8 mouse cellular contexts compared by ENCODE assay signal in the genomic region with DNA sequence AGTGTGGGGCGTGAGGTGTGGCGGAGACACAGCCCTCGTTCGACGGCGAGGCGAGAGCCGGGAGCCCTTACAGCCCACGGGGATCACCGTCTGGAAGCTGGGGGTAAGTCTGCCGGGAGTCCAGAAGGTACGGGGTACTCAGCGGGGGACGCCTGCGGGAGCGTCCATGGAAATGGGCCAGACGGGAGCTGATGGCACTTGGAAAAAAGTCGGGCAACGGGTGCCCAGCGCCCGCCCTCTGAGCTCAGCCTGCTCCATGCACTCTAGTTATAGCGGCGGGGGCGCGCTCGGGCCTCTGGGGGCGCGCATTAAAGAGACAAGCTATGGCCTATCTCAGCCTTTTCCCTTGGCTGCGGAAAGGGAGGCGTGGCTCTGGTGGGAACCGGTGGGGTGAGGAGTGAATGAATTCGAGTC. TPM values are rescaled to one million over a fixed set of nuclear protein-coding genes. Genes with fewer than 3 reads are reported as not detected.
DNase-seq lines count a peak whose midpoint lies in the region; ATAC-seq lines count a peak whose summit lies in the region.

A gene (minus strand): TSS at position 240 of the 414 bp plus-strand sequence.

- no peak within 1 kb of the TSS for H3K9ac ChIP-seq in forebrain, embryonic 15.5 days (replicated peaks)

- ATAC-seq in forebrain, embryonic 15.5 days (replicated peaks), result 0 out of 2 replicates have a peak, but pooled peaks have one; percentile 61
- ATAC-seq in inflammation-experienced regulatory T-cells, adult 6 months, result no peak

- peak; percentile 17 for DNase-seq in thymus, postnatal 14 days
- no peak for DNase-seq in thymus, postnatal 36 days
- peak; percentile 71 for DNase-seq in kidney, postnatal 10 days
- DNase-seq in midbrain, embryonic 10.5 days (ENCODE audit: low spot score), result peak; percentile 53
- DNase-seq in left cerebral cortex, adult 8-10 months (ENCODE audit: low spot score in 2 of 2), result no peak
- no peak for DNase-seq in right cerebral cortex, postnatal 14 days

- H3K27me3 ChIP-seq in forebrain, embryonic 15.5 days, result peaks cover 85% of the 10 kb centered on the region
- H3K27me3 ChIP-seq in midbrain, embryonic 10.5 days (ENCODE audit: low read depth, poor library complexity, severe bottlenecking), result peaks cover 98% of the 10 kb centered on the region

- H3K9me3 ChIP-seq in forebrain, embryonic 15.5 days, result no peaks in the 10 kb centered on the region
- no peaks in the 10 kb centered on the region for H3K9me3 ChIP-seq in midbrain, embryonic 10.5 days (replicated peaks)

- H3K4me1 ChIP-seq in forebrain, embryonic 15.5 days, result peaks cover 18% of the 10 kb centered on the region
- peaks cover 39% of the 10 kb centered on the region for H3K4me1 ChIP-seq in midbrain, embryonic 10.5 days

- H3K4me3 ChIP-seq in forebrain, embryonic 15.5 days, result peak within 1 kb of the TSS; percentile 29
- peak within 1 kb of the TSS; percentile 45 for H3K4me3 ChIP-seq in midbrain, embryonic 10.5 days

- no peaks in the 10 kb centered on the region for H3K36me3 ChIP-seq in forebrain, embryonic 15.5 days
- no peaks in the 10 kb centered on the region for H3K36me3 ChIP-seq in midbrain, embryonic 10.5 days

- H3K4me2 ChIP-seq in forebrain, embryonic 15.5 days (replicated peaks), result peak within 1 kb of the TSS; percentile 42

- 1% methylated on average over 32 of the region's 32 CpGs for WGBS in forebrain, embryonic 15.5 days
- WGBS in midbrain, embryonic 10.5 days, result 2% methylated on average over 32 of the region's 32 CpGs

- H3K27ac ChIP-seq in forebrain, embryonic 15.5 days (replicated peaks), result no peak within 1 kb of the TSS
- peak within 1 kb of the TSS; percentile 52 for H3K27ac ChIP-seq in midbrain, embryonic 10.5 days (replicated peaks)

RNA-seq across cellular contexts. Expression of the gene that starts here (rescaled TPM):
- 0.78 and 1.0 TPM in 2 replicates for polyA plus RNA-seq in forebrain, embryonic 15.5 days (2015; fragmentation: Nextera tagmentation; extraction: Ambion mirVana)
- polyA plus RNA-seq in midbrain, embryonic 10.5 days (2016; fragmentation: Nextera tagmentation; extraction: Ambion mirVana), result 0.25 and 0.65 TPM in 2 replicates
- polyA plus RNA-seq in inflammation-experienced regulatory T-cells, adult 6 months (2017; shearing (Covaris generic)), result not detected
- not detected for total RNA-seq in left cerebral cortex, adult 8-10 months (2022)

Comparison
In these comparisons a context has a peak if more than half of its experiments do, and no peak if none do; other contexts are left out.
1. DNase-seq: peak in thymus, postnatal 14 days (single experiment) and kidney, postnatal 10 days (single experiment); none in thymus, postnatal 36 days (0 of 2), left cerebral cortex, adult 8-10 months (0 of 2) and right cerebral cortex, postnatal 14 days (single experiment).
2. Peak in DNase-seq, H3K4me3 ChIP-seq and H3K27ac ChIP-seq in midbrain, embryonic 10.5 days; RNA of the gene not detected or under 1 TPM.